Mouse (Mus musculus): ENCODE data around the gene Dlg2.

- no peak for TF ChIP-seq POLR2A (IDR thresholded peaks at IDR 0.05; ENCODE audit: low read depth, low read length)
- no peak for TF ChIP-seq CTCF (IDR thresholded peaks at IDR 0.05; ENCODE audit: extremely low read depth, insufficient read depth, insufficient read length, insufficient replicate concordance)
Observed at GRCm38 (mm10) chr7:92044966-92045365, 1568.5 kb downstream of the Dlg2 start.
